Mouse (Mus musculus) lung, embryonic 15.5 days (tissue): ENCODE data around the gene Syt8. TPM values are rescaled to one million over a fixed set of nuclear protein-coding genes. Genes with fewer than 3 reads are reported as not detected.

Experiments
- ATAC-seq: fragments of 200-750 bp; cut with Nextera tagmentation; 2 replicates; pipeline ENCODE4 v1.8.0; 2017; ENCODE audit warnings: moderate number of reproducible peaks, borderline replicate concordance; ENCODE audit not compliant: low FRiP score, low TSS enrichment; ENCODE audit errors: extremely low read depth
- H3K27ac ChIP-seq: fragments of 300-500 bp; sonication (generic); 2 replicates; pipeline ENCODE4 v1.5.1; 2015; ENCODE audit warnings: moderate library complexity, mild to moderate bottlenecking, inconsistent platforms
- H3K27me3 ChIP-seq: fragments of 300-500 bp; sonication (generic); 2 replicates; pipeline ENCODE4 v1.6.1; 2015; ENCODE audit warnings: inconsistent platforms
- H3K36me3 ChIP-seq: fragments of 300-500 bp; sonication (generic); 2 replicates; pipeline ENCODE4 v1.6.1; 2015; ENCODE audit warnings: inconsistent platforms
- H3K4me1 ChIP-seq: fragments of 300-500 bp; sonication (generic); 2 replicates; pipeline ENCODE4 v1.6.1; 2015; ENCODE audit warnings: inconsistent platforms
- H3K4me2 ChIP-seq: fragments of 300-500 bp; sonication (generic); 2 replicates; pipeline ENCODE4 v1.6.1; 2015; ENCODE audit warnings: inconsistent platforms, mild to moderate bottlenecking, moderate library complexity
- H3K4me3 ChIP-seq: fragments of 300-500 bp; sonication (generic); 2 replicates; pipeline ENCODE4 v1.5.1; 2015; ENCODE audit warnings: mild to moderate bottlenecking, inconsistent platforms
- H3K9ac ChIP-seq: fragments of 300-500 bp; sonication (generic); 2 replicates; pipeline ENCODE4 v1.6.1; 2015; ENCODE audit warnings: inconsistent platforms
- H3K9me3 ChIP-seq: fragments of 300-500 bp; sonication (generic); 2 replicates; pipeline ENCODE4 v1.6.1; 2016; ENCODE audit warnings: inconsistent platforms
- WGBS: fragments of 180-500 bp; shearing (Covaris S2); methylation state at CpG from one replicate; pipeline ENCODE4 v1.1.7; 2015; 5-methylcytosine and 5-hydroxymethylcytosine counted together
- polyA plus RNA-seq: library from polyadenylated mRNA; unstranded; fragments of >200 nt; fragmentation: Nextera tagmentation; extraction: Ambion mirVana; gene quantifications from 2 replicates; pipeline ENCODE4 v1.2.1, GENCODE M21; 2015

Syt8 gene
- polyA plus RNA-seq, 1 experiment from 2014 or later, result 0.34 TPM

DNA sequence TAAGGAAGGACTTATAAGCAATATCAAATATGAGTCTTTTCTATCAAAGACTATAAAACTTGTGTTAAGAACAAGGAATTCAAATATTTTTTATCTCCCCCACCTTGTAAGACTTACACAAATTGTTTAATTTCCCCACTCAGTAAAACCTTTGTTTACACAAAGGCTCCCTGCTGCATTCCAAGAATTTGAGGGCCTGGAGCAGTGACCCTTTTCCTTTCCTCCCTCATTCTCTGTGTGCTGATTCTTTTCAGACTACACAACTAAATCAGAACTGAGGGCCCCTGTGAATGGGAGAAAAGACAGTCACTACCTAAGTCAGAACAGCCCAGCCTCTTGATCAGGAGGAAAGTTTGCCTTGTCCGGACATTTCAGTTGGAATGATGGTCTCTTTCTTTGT is 20.1 kb downstream of the Syt8 start:
- H3K9ac ChIP-seq, result no peak overlapping the region
- H3K4me1 ChIP-seq, result peaks cover 55% of the 10 kb centered on the region

DNA sequence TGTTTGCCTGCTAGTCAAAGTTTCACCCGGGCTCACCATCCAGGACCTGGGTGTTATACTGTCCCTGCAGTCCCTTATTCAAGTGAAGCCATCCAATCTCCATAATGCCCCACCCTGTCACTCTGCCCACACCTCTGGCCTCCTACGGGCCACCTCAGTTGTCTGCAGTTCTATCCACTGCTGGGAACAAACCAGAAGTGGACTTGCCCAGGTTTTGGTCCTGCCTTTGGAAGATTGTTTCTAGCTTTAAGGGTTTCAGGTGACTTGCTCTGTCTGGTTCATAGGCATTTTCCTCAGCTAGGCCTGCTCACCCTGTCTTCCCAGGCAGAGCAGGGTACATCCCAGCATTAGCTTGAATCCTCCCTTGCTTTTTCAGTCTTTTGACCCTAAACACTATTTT is 20.6 kb downstream of the Syt8 start:
- Histone ChIP-seq H3K4me1 (peaks cover 61% of the 10 kb centered on the region), H3K4me2 (no peak overlapping the region), H3K27me3 (no peaks in the 10 kb centered on the region), H3K4me3 (no peak overlapping the region), H3K9ac (no peak overlapping the region), H3K9me3 (no peaks in the 10 kb centered on the region), H3K36me3 (no peaks in the 10 kb centered on the region), H3K27ac (peak overlapping the region; percentile 78)
- ATAC-seq, result no peak
- 46% methylated on average over 2 of the region's 2 CpGs for WGBS

More for the DNA sequence above, 20.1 kb downstream of the Syt8 start:
- H3K4me3 ChIP-seq, result no peak overlapping the region
- no peaks in the 10 kb centered on the region for H3K27me3 ChIP-seq
- no peak for ATAC-seq
- H3K36me3 ChIP-seq, result no peaks in the 10 kb centered on the region
- H3K27ac ChIP-seq, result peak overlapping the region; percentile 78
- no peak overlapping the region for H3K4me2 ChIP-seq
- WGBS, result 29% methylated on average over 1 of the region's 1 CpGs
- H3K9me3 ChIP-seq, result no peaks in the 10 kb centered on the region

DNA sequence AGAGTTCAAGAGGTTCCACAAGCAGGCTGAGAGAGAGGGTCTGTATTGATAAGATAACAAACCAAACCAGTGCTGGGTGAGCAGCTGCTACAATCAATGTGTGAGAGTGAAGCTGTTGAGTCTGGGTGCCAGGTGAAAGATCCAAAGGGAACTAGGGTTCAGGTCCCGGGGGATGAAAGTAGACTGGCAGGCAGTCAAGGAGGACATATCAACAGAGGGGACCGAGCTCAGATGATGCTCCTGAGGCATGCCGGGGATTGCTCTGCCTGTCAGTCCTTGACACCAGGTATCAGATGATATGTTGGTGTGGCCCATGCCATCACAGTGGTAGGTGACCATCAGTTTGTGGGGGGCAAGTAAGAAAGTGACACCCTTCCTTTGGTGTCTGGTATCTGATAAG is 22.2 kb downstream of the Syt8 start:
- Histone ChIP-seq H3K9me3 (no peaks in the 10 kb centered on the region), H3K9ac (no peak overlapping the region), H3K27ac (peak overlapping the region; percentile 93), H3K4me1 (peaks cover 63% of the 10 kb centered on the region), H3K4me2 (no peak overlapping the region), H3K36me3 (no peaks in the 10 kb centered on the region), H3K27me3 (no peaks in the 10 kb centered on the region), H3K4me3 (no peak overlapping the region)
- no peak for ATAC-seq
- 32% methylated on average over 3 of the region's 3 CpGs for WGBS

DNA sequence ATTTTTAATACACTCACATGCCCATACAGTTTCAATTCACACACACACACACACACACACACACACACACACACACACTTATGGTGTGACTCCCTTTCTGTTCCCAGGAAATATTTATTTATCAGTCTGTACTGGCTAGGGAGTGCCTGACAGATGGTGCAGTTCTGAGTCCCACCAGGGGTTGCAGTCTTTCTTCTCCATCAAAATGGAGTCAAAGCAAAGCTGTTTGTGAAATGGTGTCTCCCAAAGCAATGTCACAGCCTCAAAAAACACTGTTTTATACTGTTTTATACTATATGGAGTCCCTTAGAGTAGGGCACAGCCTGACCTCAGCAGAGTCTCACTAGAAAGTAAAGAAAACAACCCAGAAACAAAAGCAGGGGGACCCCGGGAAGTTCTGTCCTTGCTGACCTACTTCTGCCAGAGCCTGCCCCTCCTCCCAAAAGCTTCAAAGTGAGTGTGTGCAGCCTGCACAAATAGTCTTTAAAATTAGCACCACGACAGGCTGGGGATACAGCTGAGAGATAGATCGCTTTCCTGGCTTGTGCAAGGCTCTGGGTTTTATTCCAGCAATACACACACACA is 22.7 kb downstream of the Syt8 start:
- no peak overlapping the region for H3K9ac ChIP-seq
- H3K9me3 ChIP-seq, result no peaks in the 10 kb centered on the region
- peak overlapping the region; percentile 93 for H3K27ac ChIP-seq
- no peaks in the 10 kb centered on the region for H3K27me3 ChIP-seq
- ATAC-seq, result peak; percentile 37; the same call in 1 of the 2 replicates
- no peaks in the 10 kb centered on the region for H3K36me3 ChIP-seq
- no peak overlapping the region for H3K4me2 ChIP-seq
- H3K4me3 ChIP-seq, result no peak overlapping the region
- peaks cover 63% of the 10 kb centered on the region for H3K4me1 ChIP-seq
- WGBS, result 12% methylated on average over 3 of the region's 3 CpGs

DNA sequence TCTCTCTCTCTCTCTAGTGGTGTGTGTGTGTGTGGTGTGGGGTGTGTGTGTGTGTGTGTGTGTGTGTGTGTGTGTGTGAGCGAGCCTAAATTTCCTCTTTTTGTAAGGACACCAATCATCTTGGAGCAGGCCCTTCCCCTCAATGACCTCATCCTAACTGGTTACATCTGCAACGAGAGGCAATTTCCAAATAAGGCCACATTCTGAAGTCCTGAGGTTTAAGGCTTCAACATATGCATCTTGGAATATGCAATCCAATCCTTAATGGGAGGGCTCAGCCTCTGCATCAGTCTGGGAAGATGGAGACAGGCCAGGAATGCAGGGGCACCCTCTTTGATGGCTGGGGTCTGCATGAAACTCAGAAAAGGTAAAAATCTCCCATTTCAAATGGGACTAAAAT is 23.4 kb downstream of the Syt8 start:
- Histone ChIP-seq H3K27ac (peak overlapping the region; percentile 93), H3K9ac (no peak overlapping the region), H3K36me3 (no peaks in the 10 kb centered on the region), H3K4me1 (peaks cover 63% of the 10 kb centered on the region), H3K4me3 (no peak overlapping the region), H3K4me2 (no peak overlapping the region), H3K27me3 (no peaks in the 10 kb centered on the region), H3K9me3 (no peaks in the 10 kb centered on the region)
- 0% methylated on average over 2 of the region's 2 CpGs for WGBS
- ATAC-seq, result peak; percentile 88

DNA sequence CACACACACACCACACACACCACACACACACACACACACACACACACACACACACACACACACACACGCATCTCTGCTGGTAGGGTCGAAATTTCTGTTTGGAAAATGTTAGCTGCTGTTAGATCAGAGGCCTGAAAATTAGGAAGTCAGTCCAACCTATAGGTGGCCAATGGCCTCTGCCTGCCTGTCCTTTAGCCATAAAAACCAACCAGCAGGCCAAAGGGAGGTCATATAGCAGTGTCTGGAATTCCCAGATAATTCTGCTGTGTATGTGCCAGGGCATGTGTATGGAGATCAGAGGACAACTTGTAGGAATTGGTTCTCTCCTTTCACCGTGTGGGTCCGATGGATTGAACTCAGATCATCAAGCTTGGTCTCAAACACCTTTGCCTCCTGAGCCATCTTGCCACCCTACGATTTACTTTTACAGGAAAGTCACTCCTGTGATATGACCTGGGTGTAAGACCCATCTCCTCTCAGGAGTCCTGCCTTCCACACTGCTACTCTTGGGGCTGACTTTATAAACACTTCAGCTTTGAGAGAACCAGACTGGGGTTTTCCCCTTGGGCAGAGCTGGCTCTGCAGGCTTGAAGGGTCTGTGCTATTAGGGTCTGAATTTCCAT is 24.1 kb downstream of the Syt8 start:
- Histone ChIP-seq H3K4me1 (peaks cover 62% of the 10 kb centered on the region), H3K36me3 (no peaks in the 10 kb centered on the region), H3K4me3 (no peak overlapping the region), H3K9me3 (no peaks in the 10 kb centered on the region), H3K4me2 (no peak overlapping the region), H3K27me3 (no peaks in the 10 kb centered on the region), H3K27ac (peak overlapping the region; percentile 93), H3K9ac (no peak overlapping the region)
- no peak for ATAC-seq
- 50% methylated on average over 5 of the region's 5 CpGs for WGBS

DNA sequence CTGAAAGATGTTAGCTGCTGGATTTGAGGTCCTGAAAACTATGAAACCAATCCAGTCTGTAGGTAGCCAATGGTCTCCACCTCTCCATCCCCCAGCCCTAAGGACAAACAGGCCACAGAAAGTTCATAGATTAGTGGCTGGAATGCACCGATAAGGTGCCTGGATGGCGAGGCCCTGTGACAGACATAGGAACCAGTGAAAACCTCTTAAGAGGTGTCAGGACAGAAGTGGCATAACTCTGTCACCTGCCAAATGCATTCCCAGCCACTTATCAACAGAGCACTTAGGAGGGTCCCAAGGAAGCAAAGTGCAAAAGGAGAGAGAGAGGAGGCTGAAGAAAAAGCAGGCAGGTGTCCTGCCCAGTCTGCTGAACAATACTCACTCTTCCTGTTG is 24.6 kb downstream of the Syt8 start:
- no peak for ATAC-seq
- H3K27ac ChIP-seq, result peak overlapping the region; percentile 93
- no peaks in the 10 kb centered on the region for H3K9me3 ChIP-seq
- no peak overlapping the region for H3K9ac ChIP-seq
- 50% methylated on average over 2 of the region's 2 CpGs for WGBS
- H3K4me1 ChIP-seq, result peaks cover 57% of the 10 kb centered on the region
- no peaks in the 10 kb centered on the region for H3K36me3 ChIP-seq
- no peaks in the 10 kb centered on the region for H3K27me3 ChIP-seq
- no peak overlapping the region for H3K4me2 ChIP-seq
- no peak overlapping the region for H3K4me3 ChIP-seq

DNA sequence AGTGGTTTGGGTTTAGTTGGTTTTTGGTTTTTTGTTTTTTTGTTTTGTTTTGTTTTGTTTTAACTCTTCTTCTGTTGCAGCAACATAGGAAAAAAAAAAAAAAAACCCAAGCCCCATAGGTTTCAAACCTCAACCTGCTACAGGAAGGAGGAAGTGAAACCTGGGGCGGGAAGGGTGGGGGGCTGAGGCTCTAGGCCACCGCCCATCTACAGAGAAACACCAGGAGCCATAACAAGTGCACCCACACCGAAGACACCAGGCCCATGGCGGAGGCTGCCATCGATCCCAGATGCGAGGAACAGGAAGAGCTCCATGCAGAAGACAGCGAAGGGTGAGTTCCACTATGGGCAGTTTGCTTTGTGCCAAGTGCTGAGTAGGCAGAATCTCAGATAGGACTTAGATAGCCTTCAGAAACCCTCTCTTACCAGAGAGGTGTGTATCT is 26.0 kb downstream of the Syt8 start, which contains the start of gene Lsp1:
Gene Lsp1, plus strand, starts transcription at position 174 of the 442 bp plus-strand sequence.
- peak within 1 kb of the TSS; percentile 93 for H3K27ac ChIP-seq
- no peaks in the 10 kb centered on the region for H3K27me3 ChIP-seq
- H3K4me2 ChIP-seq, result no peak within 1 kb of the TSS
- H3K36me3 ChIP-seq, result no peaks in the 10 kb centered on the region
- H3K9ac ChIP-seq, result no peak within 1 kb of the TSS
- no peak within 1 kb of the TSS for H3K4me3 ChIP-seq
- peaks cover 46% of the 10 kb centered on the region for H3K4me1 ChIP-seq
- H3K9me3 ChIP-seq, result no peaks in the 10 kb centered on the region
- 90% methylated on average over 7 of the region's 7 CpGs for WGBS
- no peak for ATAC-seq

DNA sequence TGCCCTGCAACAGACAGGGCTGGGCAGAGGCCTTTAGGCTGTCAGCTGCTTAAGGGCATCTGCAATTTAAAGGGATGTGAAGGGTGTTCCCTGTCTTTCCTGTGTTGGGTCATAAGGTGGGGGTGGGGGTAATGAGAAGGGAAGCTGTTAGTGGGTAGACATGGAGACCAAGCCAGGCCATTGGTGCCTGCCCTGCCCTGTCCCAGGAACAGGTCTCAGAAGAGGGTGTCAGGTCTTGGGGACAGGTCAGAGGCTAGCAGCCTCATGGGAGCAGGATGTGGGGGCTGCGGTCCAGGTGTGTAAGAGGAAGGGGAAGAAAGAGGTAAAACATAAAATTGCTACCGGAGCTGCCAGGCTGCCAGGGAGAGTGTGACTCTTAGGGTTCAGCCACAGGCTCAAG is 26.8 kb downstream of the Syt8 start:
- Histone ChIP-seq H3K9ac (no peak overlapping the region), H3K27me3 (no peaks in the 10 kb centered on the region), H3K4me1 (peaks cover 39% of the 10 kb centered on the region), H3K4me3 (no peak overlapping the region), H3K27ac (no peak overlapping the region), H3K36me3 (no peaks in the 10 kb centered on the region), H3K4me2 (no peak overlapping the region), H3K9me3 (no peaks in the 10 kb centered on the region)
- WGBS, result 78% methylated on average over 2 of the region's 2 CpGs
- no peak for ATAC-seq

DNA sequence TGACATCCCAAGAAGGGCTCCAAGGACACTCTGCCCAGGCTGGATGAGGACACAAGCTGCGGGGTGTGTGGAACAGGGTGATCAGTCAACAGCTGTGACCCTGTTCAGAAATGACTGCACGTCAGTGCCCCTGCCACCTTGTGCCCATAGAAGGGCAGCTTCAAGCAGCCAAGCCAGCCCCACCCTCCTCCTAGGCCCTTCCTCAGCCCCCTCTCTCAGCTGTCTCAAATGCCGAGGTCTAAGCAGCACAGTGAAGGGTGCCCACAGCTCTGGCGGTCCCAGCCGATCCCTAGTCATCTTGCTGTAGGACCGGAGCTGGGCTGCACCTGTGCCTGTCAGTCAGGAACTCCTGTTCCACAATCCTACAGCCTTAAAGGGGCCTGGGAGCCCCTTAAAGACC is 27.5 kb downstream of the Syt8 start:
- Histone ChIP-seq H3K4me2 (no peak overlapping the region), H3K27ac (no peak overlapping the region), H3K4me3 (no peak overlapping the region), H3K9ac (no peak overlapping the region), H3K36me3 (no peaks in the 10 kb centered on the region), H3K4me1 (peaks cover 31% of the 10 kb centered on the region), H3K9me3 (no peaks in the 10 kb centered on the region), H3K27me3 (no peaks in the 10 kb centered on the region)
- WGBS, result 72% methylated on average over 6 of the region's 6 CpGs
- ATAC-seq, result no peak

DNA sequence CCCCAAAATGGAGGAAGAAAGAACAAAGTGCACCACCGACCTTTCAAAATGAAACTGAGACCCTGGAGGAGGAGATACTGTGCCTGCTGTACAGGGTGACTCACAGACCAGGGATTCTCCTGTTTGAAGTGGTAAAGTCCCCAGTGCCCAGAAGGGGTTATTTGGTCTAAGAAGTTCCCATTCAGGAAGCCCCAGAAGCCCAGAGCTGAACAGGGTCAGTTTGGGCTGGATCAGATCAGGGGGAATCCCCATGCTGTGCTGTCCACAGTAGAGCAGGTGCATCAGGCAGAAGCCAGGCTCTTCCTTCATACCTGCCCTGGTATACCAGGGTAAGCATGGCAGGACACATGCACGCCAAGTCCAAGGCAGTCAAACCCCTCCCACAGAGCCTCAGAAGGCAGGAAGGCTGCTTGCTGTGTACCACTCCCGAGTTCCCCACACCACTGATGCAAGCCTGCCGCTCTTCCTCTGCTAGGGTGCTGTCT is 28.0 kb downstream of the Syt8 start:
- WGBS, result 72% methylated on average over 4 of the region's 4 CpGs
- H3K9ac ChIP-seq, result no peak overlapping the region
- no peaks in the 10 kb centered on the region for H3K9me3 ChIP-seq
- H3K36me3 ChIP-seq, result no peaks in the 10 kb centered on the region
- no peak overlapping the region for H3K27ac ChIP-seq
- no peak overlapping the region for H3K4me3 ChIP-seq
- no peak for ATAC-seq
- peaks cover 27% of the 10 kb centered on the region for H3K4me1 ChIP-seq
- no peak overlapping the region for H3K4me2 ChIP-seq
- no peaks in the 10 kb centered on the region for H3K27me3 ChIP-seq

DNA sequence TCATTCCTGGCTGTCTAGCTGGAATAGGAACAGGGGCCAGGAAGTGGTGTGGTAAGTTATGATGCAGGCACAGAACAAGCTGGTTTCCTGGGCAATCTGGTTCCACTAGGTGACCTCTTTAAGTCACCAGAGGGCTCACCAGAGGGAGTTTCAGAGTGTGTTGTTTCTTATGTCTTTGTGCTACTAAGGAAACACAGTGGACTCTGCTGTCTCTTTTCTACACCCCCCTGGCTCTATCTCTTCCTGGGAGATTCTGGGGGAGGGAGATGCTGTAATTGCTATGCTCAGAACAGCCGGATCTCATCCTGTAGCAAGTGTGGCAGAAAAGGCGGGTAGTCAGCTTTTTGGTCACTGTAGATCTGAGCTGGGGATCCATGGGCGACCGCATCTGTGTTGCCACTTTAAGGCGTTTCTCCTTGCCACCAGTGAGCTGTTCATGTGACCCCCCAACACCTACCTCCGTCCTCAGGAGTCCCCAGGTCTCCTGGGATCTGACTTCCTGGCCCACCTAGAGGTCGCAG is 35.6 kb downstream of the Syt8 start:
- peak; percentile 27; the same call in 1 of the 2 replicates for ATAC-seq
- no peaks in the 10 kb centered on the region for H3K27me3 ChIP-seq
- no peaks in the 10 kb centered on the region for H3K36me3 ChIP-seq
- no peaks in the 10 kb centered on the region for H3K9me3 ChIP-seq
- H3K4me2 ChIP-seq, result no peak overlapping the region
- no peak overlapping the region for H3K9ac ChIP-seq
- H3K4me1 ChIP-seq, result peaks cover 38% of the 10 kb centered on the region
- H3K4me3 ChIP-seq, result no peak overlapping the region
- WGBS, result 47% methylated on average over 7 of the region's 7 CpGs
- peak overlapping the region; percentile 89 for H3K27ac ChIP-seq
